Mouse (Mus musculus): ENCODE measurements around the gene Lmod3.

DNA sequence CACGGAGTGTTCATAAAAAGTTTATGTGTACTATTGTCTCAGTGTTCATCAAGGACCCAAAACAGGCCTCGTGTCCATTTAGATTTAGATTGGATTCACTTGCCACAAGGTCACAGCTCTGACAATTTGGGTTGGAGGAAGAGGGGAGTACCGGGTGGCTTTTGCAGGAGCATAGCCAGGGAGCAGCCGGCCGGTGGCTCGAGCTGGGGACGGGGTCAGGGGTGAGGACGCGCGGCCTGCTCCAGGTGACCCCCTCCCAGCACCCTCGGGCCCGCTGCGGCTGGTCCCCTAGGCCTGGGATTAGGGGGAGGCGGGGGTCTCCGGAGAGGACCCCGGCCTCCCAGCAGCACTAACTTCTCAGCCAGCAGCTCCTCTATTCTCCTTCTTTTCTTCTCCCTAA is 47.6 kb downstream of the Lmod3 start:
- TF ChIP-seq POLR2A (IDR thresholded peaks at IDR 0.05; ENCODE audit: extremely low read depth, insufficient read depth, low read length), result no peak
- TF ChIP-seq CTCF (IDR thresholded peaks at IDR 0.05; ENCODE audit: low read depth, low read length), result no peak

All from liver, adult 2 months (tissue).